Mouse (Mus musculus) regulatory T cell (primary cell): Measurements from ENCODE around the gene A930009A15Rik.

Experiments
- in situ Hi-C: fragments of 300-600 bp; cut with MboI, MseI; formaldehyde crosslinking; loops from one replicate; pipeline ENCODE4 v1.15.1; 2025; ENCODE audit warnings: high pct_unique_total_duplicates

Gene A930009A15Rik

DNA sequence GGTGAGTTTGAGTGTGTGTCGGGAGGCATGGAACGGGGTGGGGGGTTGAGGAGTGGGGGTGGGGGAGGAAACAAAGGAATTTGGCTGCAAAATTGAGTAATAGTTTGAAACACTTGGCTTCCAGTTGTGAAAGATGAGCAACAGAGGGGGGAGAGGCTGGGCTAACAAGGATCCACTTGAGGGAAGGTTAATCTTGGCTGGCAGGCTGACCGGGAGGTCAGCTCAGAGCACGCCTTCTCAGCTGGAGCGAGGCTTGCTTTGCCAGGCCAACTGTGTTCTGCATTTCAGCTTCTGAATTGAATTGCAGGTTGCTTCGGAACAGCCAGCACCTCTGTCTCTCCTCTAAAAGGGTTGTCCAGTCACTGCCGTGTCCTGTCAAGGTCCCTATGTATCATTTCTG lies 9.7 kb downstream of the A930009A15Rik start:
- in situ Hi-C loops = no loop called here

DNA sequence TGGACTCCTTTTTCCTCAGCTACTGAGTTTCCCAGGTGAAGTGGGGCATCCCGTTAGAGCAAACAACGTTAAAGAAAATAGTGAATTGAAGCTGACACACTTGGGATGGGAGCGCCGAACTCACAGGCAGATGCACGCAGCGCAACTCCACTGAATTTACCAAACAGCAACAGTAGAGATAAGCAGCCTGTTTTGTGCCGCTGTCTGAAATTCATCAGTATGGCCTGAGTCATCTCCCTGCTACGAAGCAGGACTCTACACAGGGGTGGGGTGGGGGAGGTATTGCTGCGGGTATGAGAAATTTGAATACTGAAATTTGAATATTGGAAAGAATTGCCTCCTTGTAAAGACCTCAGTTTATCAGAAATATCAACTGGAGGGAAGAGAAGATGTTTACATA lies 12.2 kb downstream of the A930009A15Rik start:
- in situ Hi-C loops = no loop called here

DNA sequence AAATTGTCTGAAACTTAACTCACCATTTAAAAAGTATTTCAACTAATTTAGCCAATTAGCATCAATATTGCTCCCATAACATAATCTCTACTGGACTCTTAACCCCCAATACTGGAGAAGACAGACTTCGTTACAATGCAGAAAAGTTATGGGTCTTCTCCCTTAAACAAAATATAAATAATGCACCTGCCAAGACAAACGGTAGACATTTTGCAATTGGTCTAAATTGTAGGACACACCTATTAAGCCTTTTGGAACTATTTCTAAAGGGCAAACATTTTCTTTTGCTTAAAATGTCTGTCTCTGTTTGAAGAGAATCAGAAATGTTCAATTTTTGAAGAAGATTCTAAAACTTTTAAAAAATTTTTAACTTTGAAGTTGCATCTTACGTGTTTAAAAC lies 13.3 kb downstream of the A930009A15Rik start:
- in situ Hi-C loops = no loop called here

DNA sequence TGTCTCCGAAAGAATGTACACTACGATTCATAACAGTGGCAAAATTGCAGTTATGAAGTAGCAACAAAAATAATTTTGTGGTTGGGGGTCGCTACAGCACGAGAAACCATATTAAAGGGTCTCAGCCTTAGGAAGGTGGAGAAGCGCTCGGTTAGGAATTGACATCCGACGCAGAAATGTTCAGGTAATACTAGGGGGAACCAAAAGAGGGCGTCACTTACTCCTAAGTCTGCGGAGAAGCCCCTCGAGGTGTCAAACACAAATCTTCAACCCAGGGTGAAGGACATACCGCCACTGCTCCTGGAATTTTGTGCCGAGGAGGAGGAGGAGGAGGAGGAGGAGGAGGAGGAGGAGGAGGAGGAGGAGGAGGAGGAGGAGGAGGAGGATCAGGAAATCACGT lies 14.9 kb downstream of the A930009A15Rik start:
- in situ Hi-C loops = no loop called here

DNA sequence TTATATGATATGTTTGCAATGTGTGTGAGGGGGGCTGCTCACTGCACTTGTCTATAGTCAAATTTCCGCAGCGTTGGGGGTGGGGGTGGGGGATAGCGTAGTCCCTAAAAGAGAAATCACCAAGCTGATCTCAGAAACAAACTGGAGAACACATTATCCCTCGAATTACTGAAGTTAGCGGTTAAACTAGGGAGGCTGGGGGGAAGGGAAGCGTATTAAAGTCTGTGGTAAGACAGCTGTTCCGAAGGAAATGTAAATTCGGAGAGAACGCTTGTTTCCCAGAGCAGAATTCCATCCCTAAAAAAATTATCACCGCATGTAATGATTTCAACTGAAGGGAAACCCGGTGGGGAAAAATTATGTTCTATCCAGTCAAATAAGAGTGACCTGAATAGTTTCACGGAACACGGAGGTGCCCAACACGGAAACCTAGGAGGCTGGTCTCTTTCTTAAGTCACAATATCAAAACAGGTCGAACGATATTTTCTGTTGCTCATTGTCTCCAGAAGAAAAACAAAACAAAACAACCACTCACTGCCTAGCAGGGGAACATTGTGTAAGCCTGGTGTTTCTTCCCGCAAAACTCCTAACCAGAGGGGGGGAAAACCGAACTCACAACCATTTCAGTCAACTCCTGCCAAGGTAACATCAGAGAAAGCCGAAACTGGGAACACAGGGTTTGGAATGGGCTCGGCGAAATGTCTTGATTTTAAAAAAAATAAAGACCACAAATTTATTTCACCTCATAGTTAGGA lies 15.9 kb downstream of the A930009A15Rik start:
- in situ Hi-C loops = no loop called here

DNA sequence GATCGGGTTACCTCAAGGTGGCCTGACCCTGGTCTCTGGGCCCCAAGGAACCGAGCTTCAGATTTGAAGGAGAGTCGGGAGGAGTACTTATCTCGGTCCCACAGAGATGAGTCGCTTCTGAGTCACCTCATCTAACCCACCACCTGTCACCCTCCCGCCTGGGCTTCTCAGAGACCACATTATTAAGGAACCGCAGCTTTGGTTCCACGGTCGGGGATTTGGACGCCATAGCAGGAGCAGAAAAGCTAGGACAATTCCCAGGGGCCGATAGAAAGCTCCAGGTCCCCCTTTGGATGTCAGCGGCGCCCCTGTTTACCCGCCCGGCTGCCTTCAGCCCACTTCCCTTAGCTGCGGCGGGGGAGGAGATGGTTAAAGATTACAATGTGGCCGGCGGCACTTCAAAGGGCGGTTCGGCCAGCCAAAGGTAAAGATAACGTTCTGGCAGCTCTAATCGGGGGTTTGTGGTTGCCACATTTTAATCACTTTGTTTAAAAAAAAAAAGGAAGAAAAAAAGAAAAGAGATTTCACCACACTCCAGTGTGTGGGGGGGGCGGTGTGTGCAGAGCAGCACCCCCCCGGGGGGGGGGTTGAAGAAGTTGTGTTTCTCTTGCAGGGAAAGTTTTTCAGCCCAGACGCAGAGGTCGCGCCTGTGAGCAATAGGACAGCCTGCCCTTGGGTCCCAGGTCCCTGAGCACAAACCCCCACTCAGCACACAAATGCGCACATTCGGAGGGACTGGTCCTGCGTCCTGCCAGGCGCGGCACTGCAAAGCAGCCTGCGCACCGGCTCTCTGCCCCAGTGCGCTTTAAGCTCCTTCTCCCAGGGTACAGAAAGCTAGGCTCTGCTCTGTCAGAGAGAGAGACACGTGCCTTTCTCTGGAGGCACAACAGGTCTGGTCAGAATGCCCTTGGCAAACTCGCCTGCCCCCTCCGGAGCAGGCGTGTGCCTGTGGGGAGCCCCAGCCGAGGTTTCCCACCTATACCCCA lies 16.8 kb downstream of the A930009A15Rik start:
- in situ Hi-C loops = no loop called here

DNA sequence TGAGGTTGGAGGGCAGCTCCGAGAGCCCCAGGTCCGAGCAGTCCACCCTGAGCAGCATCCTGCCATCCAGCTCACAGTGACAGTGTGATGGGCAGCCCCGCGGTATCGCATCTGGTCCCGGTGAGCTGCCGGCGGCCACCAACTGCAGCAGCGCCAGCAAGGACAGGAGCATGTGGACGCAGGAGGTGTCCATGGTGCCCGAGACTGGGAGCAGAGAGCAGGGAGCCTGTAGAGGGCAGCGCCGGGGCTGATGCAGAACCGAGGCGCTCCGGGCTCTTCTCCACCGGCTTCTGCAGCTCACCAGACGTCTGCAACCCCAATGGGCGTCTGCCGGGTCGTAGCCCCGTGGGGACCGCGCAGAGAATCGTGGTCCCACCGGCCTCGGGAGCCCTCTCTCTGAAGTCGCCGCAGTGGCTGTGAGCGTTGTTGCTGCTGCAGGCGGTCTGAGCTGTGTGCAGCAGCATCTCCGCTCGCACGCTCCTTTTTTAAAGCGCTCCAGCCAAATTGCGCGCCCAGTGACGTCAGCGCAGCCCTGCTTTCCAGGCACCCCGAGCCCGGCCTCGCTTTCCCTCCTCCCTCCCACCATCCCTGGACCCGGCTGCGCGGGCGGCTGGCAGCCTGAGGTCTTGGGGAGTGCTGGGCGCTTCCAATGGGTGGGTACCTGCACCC lies 17.6 kb downstream of the A930009A15Rik start, which contains the start of gene Lgr5:
TSS of gene Lgr5 (minus strand) at position 480 of the 669 bp plus-strand sequence.
- in situ Hi-C loops = no loop called here

DNA sequence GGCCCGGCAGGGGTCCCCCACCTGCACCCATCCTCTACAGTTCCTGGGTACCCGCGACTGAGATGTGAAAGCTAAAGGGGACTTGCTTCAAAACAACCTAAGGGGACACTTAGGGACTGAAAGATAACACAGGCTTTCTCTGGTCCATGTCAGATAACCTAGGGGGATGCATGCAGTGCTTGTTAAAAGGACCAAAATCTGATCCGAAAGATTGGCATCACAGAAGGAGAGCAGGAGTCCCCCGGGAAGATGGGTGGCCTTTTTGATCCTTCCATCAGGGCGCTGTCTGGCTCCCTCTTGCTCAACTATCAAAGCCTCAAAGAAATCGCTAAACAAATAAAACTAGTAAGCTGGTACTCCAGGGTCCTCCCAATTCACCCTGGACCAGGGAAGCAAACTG lies 18.2 kb downstream of the A930009A15Rik start:
- in situ Hi-C loops = no loop called here

DNA sequence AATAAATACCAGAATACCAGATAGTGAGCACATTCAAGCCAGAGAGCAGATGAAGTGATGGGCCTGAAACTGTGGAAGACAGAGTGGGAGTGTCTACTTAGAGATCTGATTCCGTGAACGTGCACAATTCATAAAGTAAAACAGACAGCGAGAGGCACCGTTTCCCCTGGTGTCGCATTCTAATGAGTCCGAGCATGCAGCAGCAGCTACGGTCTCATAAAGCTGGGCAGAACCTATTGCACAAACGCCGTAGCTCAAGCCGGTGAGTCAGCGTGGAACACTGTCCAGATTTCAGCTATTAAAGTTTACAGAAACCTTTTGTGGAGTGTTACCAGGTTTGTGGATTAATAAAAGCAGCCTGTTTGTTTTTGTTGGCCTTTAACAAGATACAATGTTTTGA lies 23.4 kb downstream of the A930009A15Rik start:
- in situ Hi-C loops = loop anchor here (10.0 kb wide), 2 partner anchors 108 to 922 kb away; no protein-coding TSS in a partner anchor

DNA sequence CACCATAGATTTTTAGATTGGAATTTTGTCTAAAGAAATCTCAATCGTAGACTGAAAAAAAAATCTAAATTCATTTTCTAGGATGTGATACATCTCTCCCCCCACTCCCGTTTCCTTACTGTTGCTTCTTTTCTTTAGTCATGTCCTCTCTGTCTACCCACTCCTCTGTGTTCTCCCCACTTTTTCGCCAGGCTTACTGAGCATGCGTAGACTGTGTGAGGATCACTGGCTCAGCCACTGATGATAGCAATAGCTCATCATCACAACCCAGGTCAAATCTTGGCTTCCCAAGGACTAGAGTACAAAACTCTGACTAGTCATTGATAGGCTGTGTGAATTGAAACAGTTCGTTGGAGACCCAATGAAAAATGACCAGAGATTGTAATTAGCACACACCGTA lies 23.9 kb downstream of the A930009A15Rik start:
- in situ Hi-C loops = loop anchor here (10.0 kb wide), 2 partner anchors 109 to 921 kb away; no protein-coding TSS in a partner anchor

DNA sequence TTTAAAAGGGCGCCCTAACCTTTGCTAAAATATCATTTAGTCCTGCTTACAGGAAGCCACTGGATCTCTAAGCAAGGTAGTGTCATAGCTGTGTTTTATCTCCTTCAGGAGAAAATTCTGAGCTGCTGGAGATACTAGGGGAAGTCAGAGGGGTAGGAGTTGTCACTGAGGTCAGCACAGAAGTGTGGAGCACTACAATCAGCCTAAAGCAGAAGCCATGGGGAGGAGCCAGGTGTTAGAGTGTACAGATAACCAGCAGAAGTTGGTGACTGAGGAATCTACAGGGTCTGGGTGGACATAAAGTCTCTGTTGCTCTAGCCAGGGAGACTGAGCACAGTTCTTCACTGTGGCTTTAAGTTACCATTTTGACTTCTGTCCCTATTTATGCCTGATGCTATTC lies 26.0 kb downstream of the A930009A15Rik start:
- in situ Hi-C loops = loop anchor here (10.0 kb wide), 2 partner anchors 111 to 919 kb away; no protein-coding TSS in a partner anchor

DNA sequence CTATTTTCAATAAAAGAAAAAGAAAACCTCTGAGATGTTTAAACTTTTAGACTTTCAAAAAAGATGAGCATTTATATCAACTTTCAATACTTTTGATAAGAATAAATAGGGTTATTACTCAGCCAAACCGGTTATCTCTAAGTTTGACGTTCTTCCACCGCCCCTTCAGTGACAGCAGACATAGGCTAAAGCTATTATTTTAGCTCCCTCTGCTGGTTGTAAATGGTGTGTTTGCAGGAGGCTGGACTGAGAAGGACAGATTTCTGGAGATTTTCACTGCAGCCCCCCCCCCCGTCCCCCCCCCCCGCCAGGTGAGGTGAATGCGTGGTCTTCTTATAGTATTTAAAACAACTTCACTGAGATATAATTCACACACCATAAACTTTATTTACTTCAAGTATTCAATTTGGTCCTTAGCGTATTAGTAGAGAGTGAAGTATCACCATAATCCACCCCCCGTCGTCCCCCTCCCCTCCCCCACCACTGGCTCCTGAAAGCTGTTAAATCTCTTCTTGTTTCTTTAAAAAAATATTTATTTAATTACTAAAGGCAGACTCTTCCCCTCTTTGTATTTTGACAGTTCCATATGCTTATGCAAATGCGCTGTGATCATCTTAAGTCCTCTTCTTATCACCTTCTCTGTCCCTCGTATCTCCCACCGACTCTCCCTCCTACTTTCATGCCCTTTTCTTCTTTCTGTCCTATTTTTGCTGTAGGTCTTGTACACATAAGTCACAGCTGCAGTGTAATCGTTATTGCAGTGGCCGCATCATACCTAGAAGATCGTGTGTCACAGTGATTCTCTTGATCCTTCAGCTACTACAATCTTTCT lies 47.9 kb downstream of the A930009A15Rik start:
- in situ Hi-C loops = loop anchor here (25.0 kb wide), 1 partner anchor 305 kb away; the partner anchor contains the start of gene Rab21

DNA sequence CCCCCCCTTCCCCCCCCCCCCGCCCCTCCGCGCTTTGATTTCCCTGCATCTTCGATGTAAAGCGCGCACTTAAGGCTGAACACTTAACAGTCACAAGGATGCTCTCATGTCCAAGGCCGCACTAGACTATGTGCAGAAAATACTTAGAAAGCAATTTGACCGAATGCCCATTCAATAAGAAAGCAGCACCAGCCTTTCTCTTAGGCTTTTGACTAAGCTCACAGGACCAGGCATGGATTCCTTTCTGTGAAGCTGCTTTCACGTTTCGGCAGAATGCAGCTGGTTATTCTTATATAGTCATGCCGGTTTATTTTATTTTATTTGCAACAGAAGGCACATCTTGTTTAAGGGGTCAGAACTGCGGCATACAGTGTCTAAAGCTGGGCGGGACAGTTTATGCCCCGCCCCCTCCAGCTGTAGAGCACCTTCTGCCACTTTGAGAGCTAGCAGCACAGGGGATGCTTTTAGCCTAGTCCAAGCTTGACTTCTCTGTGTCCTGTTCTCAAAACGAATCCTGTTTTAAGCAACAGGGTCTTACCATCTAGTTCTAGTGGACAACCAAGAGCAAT lies 48.6 kb downstream of the A930009A15Rik start:
- in situ Hi-C loops = loop anchor here (25.0 kb wide), 1 partner anchor 306 kb away; the partner anchor contains the start of gene Rab21

DNA sequence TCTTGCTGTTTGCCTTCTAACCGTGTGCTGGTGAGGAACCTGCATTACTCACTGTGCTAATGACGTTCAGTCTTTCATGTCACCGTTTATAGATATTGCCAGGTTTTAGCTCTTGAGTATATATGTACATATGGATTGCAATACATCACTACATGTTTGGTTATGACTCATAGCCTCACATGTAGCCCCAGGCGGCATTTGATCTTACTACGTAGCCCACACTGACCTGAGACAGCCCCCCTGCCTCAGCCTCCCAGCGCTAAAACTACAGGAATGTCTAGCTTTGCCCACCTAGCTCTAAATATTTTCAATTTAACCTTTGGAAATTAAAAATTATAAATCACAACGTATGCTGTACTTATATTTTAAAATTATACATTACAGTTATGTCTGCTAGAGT lies 53.7 kb downstream of the A930009A15Rik start:
- in situ Hi-C loops = loop anchor here (25.0 kb wide), 1 partner anchor 311 kb away; the partner anchor contains the start of gene Rab21

DNA sequence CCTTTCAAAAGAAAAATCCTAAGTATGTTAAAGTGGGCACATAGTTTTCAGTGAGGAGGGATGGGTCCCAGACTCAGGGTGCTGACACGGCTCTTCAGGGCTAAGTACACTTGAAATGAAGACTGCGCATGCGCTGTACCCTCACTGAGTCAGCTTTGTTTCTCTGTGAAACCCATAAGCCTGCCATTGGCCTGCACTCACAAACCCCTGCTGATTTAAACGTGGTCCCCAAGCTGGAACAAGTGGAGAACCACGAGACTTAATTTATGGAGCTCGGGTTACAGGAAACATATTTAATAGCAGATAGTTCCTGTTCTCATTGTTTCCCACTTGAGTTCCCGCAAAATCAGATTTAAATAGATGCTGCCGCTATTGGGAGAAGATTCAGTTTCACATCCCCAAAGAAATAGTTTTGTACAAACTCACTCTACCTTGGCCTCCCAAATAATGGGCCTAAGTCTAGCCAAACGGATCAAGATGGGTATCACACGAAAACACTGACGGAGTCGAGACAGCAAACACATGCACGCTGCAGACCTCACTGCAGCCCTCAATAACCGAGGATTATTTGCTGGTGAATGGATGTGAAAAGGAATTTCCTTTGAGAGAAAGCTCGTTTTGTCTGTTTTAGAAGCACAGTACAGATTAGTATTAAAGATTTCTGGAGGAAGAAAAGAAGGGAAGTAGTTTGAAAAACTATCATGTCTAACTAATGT lies 54.3 kb downstream of the A930009A15Rik start:
- in situ Hi-C loops = loop anchor here (25.0 kb wide), 1 partner anchor 312 kb away; the partner anchor contains the start of gene Rab21

DNA sequence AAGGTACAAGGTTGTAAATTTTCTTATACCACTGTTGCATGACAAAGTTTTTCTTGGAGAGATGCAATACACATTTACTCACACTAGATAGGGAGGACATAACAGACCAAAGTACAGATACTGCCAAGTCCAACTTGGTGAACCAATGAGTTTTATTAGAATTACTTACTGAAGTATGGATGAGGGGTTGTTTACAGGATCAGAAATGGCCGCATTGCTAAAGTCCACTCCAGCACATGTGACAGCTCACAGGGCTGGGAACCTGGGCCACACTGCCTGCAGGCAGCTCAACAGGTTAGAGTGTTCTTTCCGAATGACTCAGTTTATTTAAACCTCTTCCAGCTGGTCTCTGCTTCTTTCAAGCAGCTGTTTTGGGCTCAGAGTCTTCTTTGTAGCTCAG lies 55.2 kb downstream of the A930009A15Rik start:
- in situ Hi-C loops = loop anchor here (25.0 kb wide), 1 partner anchor 313 kb away; the partner anchor contains the start of gene Rab21

DNA sequence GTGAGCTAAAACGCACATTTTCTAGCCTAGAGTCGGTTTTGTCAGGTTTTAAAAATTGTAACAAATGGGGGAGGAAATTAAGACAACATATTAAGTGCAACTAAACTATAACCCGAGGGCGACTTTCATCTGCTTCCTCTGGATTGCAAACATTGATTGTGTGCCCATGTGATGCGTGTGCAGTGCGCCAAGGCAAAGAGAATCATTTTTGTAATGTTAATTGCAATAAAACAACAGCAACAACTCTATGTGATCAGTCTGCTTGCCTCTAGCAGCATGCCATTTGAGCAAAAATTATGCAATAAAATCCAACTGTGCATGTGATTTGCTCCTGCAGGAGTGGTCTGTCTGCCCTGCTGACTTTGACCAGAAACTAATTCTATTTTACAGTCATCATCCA lies 56.9 kb downstream of the A930009A15Rik start:
- in situ Hi-C loops = no loop called here
